Mouse (Mus musculus) hindbrain, embryonic 12.5 days (tissue): Measurements from ENCODE around the gene Meig1. TPM values are rescaled to one million over a fixed set of nuclear protein-coding genes. Genes with fewer than 3 reads are reported as not detected.

ENCODE experiments used
- ATAC-seq: fragments of 200-750 bp; cut with Nextera tagmentation; 2 replicates; pipeline ENCODE4 v1.8.0; 2017; ENCODE audit warnings: moderate TSS enrichment; ENCODE audit not compliant: low FRiP score
- H3K27ac ChIP-seq: fragments of 300-500 bp; sonication (generic); 2 replicates; pipeline ENCODE4 v1.5.1; 2016; ENCODE audit warnings: mild to moderate bottlenecking
- H3K27me3 ChIP-seq: fragments of 300-500 bp; sonication (generic); 2 replicates; pipeline ENCODE4 v1.6.1; 2016; ENCODE audit warnings: mild to moderate bottlenecking
- H3K36me3 ChIP-seq: fragments of 300-500 bp; sonication (generic); 2 replicates; pipeline ENCODE4 v1.6.1; 2016; ENCODE audit warnings: mild to moderate bottlenecking
- H3K4me1 ChIP-seq: fragments of 300-500 bp; sonication (generic); 2 replicates; pipeline ENCODE4 v1.6.1; 2016
- H3K4me2 ChIP-seq: fragments of 300-500 bp; sonication (generic); replicated peaks from 2 replicates; pipeline ENCODE4 v1.6.1; 2016; ENCODE audit warnings: mild to moderate bottlenecking
- H3K4me3 ChIP-seq: fragments of 300-500 bp; sonication (generic); 2 replicates; pipeline ENCODE4 v1.5.1; 2016; ENCODE audit warnings: mild to moderate bottlenecking
- H3K9ac ChIP-seq: fragments of 300-500 bp; sonication (generic); 2 replicates; pipeline ENCODE4 v1.6.1; 2016; ENCODE audit warnings: mild to moderate bottlenecking, moderate library complexity
- H3K9me3 ChIP-seq: fragments of 300-500 bp; sonication (generic); replicated peaks from 2 replicates; pipeline ENCODE4 v1.6.1; 2016; ENCODE audit warnings: mild to moderate bottlenecking
- WGBS: fragments of 180-500 bp; shearing (Covaris S2); methylation state at CpG from one replicate; pipeline ENCODE4 v1.1.7; 2016; 5-methylcytosine and 5-hydroxymethylcytosine counted together
- polyA plus RNA-seq: library from polyadenylated mRNA; unstranded; fragments of >200 nt; fragmentation: Nextera tagmentation; extraction: Ambion mirVana; gene quantifications from 2 replicates; pipeline ENCODE4 v1.2.1, GENCODE M21; 2016

Gene Meig1
- 5.4 and 9.9 TPM in 2 replicates for polyA plus RNA-seq

DNA sequence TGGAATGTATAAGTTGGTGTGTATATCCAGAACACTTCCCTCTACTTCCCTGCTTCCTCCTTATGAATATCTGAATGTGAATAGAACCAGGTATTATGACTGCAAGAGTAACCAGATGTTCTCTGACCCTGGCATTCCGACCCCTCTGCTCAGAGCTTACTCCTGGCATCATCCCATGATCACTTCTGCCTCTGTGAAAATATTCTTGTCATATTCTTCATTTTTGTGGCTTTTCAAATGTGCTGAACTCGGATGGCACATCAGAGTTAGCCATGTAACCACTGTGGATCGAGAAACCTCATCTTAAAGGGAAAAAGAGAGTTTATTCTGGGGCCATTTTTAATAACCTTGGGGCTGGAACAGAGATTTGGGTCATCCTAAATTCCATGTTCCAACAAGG, at the start of gene Meig1:
Meig1 (minus strand) TSS at position 101 of the 400 bp plus-strand sequence.
- H3K27me3 ChIP-seq, result peaks cover 3% of the 10 kb centered on the region; the same call in 1 of the 2 replicates
- no peak within 1 kb of the TSS for H3K27ac ChIP-seq
- no peak within 1 kb of the TSS for H3K9ac ChIP-seq
- 72% methylated on average over 3 of the region's 3 CpGs for WGBS
- no peaks in the 10 kb centered on the region for H3K36me3 ChIP-seq
- peak within 1 kb of the TSS; percentile 91 for H3K4me2 ChIP-seq
- no peaks in the 10 kb centered on the region for H3K9me3 ChIP-seq
- no peak within 1 kb of the TSS for H3K4me3 ChIP-seq
- peaks cover 18% of the 10 kb centered on the region for H3K4me1 ChIP-seq
- no peak for ATAC-seq

DNA sequence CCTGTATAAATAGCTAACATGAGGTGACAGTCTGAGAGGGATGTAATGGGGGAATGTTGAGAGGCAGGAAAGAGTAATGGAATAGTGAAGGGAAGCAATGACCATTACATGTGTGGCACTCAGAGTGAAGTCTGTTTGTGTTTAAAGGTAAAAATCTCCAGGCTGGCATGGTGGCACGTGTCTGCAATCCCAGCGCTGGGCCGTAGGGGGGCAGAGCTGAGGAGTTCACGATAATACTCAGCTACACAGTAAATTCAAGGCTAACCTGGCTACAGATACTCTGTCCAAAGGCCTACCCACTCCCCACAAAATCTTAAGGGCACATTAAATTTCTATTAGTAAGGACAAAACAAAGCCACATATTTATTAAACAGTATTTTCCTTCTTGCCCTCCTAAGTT, 34.1 kb upstream of the Meig1 start:
- H3K9ac ChIP-seq, result no peak overlapping the region
- H3K4me3 ChIP-seq, result no peak overlapping the region
- no peak overlapping the region for H3K4me2 ChIP-seq
- H3K9me3 ChIP-seq, result no peaks in the 10 kb centered on the region
- H3K27ac ChIP-seq, result no peak overlapping the region
- H3K4me1 ChIP-seq, result no peaks in the 10 kb centered on the region
- WGBS, result 77% methylated on average over 4 of the region's 4 CpGs
- H3K36me3 ChIP-seq, result peaks cover 42% of the 10 kb centered on the region
- no peak for ATAC-seq
- H3K27me3 ChIP-seq, result no peaks in the 10 kb centered on the region

DNA sequence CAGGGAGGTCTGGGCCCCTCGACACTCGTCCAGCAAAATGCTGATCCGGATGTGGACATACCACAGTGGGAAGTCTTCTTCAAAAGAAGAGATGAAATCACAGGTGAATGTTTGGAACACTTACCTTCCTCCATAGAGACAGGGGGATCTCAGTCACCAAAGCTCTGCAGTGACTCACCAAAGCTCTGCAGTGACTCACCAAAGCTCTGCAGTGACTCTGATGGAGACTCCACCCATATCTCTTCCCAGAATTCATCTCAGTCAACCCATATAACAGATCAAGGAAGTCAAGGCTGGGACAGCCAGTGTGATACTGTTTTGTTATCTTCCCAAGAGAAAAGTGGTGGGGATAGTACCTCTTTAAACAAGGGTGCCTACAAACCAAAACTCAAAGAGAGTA, 30.6 kb upstream of the Meig1 start:
- WGBS, result 89% methylated on average over 3 of the region's 3 CpGs
- Histone ChIP-seq H3K36me3 (peaks cover 37% of the 10 kb centered on the region), H3K27ac (no peak overlapping the region), H3K27me3 (no peaks in the 10 kb centered on the region), H3K4me1 (no peaks in the 10 kb centered on the region), H3K4me2 (no peak overlapping the region), H3K9ac (no peak overlapping the region), H3K9me3 (no peaks in the 10 kb centered on the region), H3K4me3 (no peak overlapping the region)
- ATAC-seq, result no peak

DNA sequence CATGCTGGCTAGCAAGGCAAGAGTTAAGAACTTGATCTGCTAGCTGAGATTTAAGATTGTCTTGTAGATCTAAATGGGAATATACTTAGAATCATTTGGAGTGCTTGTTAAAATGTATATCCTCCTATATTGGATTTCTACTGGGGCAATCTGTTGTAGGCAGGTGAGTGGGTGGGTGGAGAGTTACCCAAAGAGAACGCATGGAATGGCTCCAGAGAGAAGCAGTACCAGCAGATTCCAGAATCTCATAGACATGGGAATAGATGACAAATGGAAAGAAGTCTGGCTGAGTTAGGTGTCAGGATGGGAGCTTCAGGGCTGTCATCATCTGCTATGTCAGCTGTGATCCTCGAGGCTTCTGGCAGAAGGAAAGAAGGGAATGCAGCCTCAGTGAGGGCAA, 27.0 kb upstream of the Meig1 start:
- Histone ChIP-seq H3K27me3 (no peaks in the 10 kb centered on the region), H3K27ac (no peak overlapping the region), H3K4me3 (no peak overlapping the region), H3K4me1 (no peaks in the 10 kb centered on the region), H3K9me3 (no peaks in the 10 kb centered on the region), H3K9ac (no peak overlapping the region), H3K36me3 (peaks cover 23% of the 10 kb centered on the region), H3K4me2 (no peak overlapping the region)
- 86% methylated on average over 2 of the region's 2 CpGs for WGBS
- ATAC-seq, result no peak

DNA sequence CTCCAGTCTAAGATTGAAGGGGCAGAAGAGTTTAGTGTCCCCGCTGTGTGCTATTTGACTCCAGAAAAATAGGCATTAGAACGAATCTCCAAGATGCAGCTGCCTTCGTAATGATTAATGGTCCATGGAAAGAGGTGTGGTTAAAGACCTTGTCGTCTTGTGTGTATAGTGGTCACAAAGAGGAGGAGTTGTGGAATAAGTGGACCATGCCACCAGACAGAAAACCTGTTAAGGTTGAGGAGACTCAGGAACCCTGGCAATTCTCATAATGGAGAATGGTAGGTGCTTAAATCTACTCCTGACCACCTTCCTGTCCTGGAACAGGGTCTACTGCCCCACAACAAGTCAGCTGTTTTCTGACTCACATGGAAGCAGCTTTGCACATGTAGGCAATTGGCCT, 23.5 kb upstream of the Meig1 start:
- H3K4me3 ChIP-seq, result no peak overlapping the region
- no peak overlapping the region for H3K4me2 ChIP-seq
- H3K9me3 ChIP-seq, result no peaks in the 10 kb centered on the region
- ATAC-seq, result no peak
- 80% methylated on average over 4 of the region's 4 CpGs for WGBS
- H3K4me1 ChIP-seq, result no peaks in the 10 kb centered on the region
- H3K9ac ChIP-seq, result no peak overlapping the region
- H3K36me3 ChIP-seq, result peaks cover 21% of the 10 kb centered on the region
- no peak overlapping the region for H3K27ac ChIP-seq
- H3K27me3 ChIP-seq, result no peaks in the 10 kb centered on the region

DNA sequence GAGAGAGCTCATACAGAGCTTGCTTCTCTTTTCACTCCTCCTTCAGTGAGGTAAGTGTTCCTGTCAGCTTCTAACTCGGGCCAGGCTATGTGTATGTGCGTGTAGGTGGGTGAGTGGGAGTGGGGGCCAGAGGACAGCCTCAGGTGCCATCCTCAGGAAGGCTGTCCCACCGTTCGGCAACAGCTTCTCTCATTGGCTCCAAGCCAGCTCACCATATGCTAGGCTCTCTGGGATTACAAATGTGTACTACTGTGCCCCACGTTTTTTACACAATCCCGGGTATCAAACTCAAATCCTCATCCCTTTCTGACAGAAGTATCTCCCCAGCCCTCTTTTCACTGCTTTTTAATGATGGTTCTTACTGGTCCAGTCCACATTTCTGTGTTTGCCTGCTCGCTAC, 21.8 kb upstream of the Meig1 start:
- 79% methylated on average over 7 of the region's 7 CpGs for WGBS
- no peak overlapping the region for H3K27ac ChIP-seq
- H3K4me2 ChIP-seq, result no peak overlapping the region
- ATAC-seq, result no peak
- no peak overlapping the region for H3K4me3 ChIP-seq
- H3K27me3 ChIP-seq, result no peaks in the 10 kb centered on the region
- H3K36me3 ChIP-seq, result peaks cover 27% of the 10 kb centered on the region
- H3K9ac ChIP-seq, result no peak overlapping the region
- no peaks in the 10 kb centered on the region for H3K9me3 ChIP-seq
- no peaks in the 10 kb centered on the region for H3K4me1 ChIP-seq

DNA sequence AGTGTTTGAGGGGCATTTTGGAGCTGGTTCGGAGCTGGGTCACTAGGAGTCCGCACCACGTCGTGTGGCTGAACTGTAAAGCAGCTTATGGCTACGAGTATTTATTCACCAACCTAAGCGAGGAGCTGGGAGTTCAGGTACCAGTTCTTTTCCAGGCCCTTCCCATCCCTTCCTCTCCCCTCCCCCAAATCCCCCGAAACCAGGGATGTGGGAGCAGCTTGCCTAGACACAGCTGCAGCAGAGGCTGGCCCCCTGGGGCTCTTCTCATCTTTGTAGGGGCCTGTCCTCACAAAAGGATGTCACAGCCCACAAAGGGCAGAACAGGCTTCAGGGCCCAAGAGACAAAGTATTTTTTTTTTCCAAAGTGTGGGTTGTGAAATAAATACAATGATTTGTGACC, 15.5 kb upstream of the Meig1 start:
- Histone ChIP-seq H3K36me3 (peaks cover 28% of the 10 kb centered on the region), H3K9ac (no peak overlapping the region), H3K4me2 (no peak overlapping the region), H3K27me3 (no peaks in the 10 kb centered on the region), H3K4me1 (no peaks in the 10 kb centered on the region), H3K4me3 (no peak overlapping the region), H3K27ac (no peak overlapping the region), H3K9me3 (no peaks in the 10 kb centered on the region)
- no peak for ATAC-seq
- 41% methylated on average over 7 of the region's 7 CpGs for WGBS

DNA sequence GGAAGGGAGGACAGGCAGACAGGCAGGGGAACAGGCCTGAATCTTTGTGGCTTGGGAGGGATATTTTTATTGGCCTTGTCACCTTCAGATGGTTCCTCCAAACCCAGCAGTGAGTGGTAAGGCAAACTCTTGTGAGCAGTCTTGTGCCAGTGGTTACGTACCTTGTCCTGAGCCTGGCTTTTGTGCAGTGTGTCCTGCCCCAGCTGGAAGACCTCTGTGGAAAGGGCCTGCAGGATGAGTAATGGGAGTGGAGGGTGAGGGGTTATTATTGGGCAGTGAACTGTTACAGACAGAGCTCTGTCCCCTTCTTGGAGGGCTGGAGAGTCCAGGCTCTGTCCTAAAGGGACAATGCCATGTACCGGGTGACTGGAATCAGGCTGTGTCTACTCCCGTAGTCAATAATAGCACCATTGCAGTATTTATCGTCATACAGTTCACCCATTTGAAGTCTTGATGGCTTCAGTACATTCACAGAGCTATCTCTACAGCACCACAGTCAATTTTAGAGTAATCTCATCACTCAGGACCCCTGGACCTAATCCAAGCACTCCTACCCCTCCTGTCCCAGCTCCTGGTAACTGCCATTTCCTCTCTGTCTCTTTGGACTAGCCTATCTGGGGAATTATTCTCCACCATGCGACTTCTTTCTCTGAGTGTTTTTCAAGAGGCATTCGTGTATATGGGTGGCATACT, 13.1 kb upstream of the Meig1 start:
- WGBS, result 83% methylated on average over 6 of the region's 6 CpGs
- no peak overlapping the region for H3K9ac ChIP-seq
- H3K36me3 ChIP-seq, result peaks cover 17% of the 10 kb centered on the region
- H3K4me2 ChIP-seq, result no peak overlapping the region
- no peak overlapping the region for H3K27ac ChIP-seq
- H3K4me1 ChIP-seq, result no peaks in the 10 kb centered on the region
- H3K27me3 ChIP-seq, result no peaks in the 10 kb centered on the region
- H3K9me3 ChIP-seq, result no peaks in the 10 kb centered on the region
- H3K4me3 ChIP-seq, result no peak overlapping the region
- ATAC-seq, result no peak

DNA sequence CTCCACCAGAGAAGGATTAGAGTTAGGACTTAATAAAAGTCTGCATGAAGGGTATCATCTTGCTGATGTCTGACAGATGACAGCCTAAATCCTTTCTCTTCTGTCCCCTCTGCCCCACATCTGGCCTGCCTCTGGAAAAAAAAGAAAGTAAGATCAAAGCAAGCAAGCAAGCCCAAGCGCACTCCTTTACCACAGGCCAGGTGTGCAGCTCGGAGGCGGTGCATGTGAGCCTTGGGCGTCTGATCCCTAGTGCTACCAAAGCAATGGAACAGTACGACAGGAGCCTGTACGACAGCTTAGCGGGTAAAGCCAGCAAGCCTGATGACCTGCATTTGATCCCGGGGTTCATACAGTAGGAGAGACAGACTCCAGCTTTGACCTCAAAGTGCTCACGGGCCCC, 8.5 kb upstream of the Meig1 start:
- 90% methylated on average over 9 of the region's 9 CpGs for WGBS

DNA sequence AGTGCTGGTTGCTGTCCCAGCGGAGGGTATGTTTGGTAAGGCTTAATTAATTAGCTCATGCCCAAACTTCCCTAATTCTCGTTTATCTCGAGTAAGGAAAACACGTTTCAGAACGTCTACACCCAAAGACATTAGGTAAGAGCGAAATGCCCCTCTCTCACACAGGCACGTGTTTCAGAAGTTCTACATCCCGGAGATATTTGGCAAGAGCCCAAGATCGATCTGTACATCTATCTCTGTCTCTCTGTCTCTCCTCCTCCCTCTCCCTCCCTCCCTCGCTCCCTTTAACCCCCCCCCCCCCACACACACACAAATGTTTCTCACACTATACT, 2.1 kb upstream of the Meig1 start:
- Histone ChIP-seq H3K4me3 (peak overlapping the region; percentile 74), H3K4me1 (peaks cover 15% of the 10 kb centered on the region), H3K4me2 (peak overlapping the region; percentile 91), H3K27me3 (no peaks in the 10 kb centered on the region), H3K9ac (peak overlapping the region; percentile 73), H3K36me3 (no peaks in the 10 kb centered on the region), H3K9me3 (no peaks in the 10 kb centered on the region), H3K27ac (no peak overlapping the region)
- WGBS, result 15% methylated on average over 9 of the region's 10 CpGs
- ATAC-seq, result peak; percentile 2; the same call in 1 of the 2 replicates

More for the DNA sequence above, 8.5 kb upstream of the Meig1 start:
- no peak overlapping the region for H3K4me2 ChIP-seq
- H3K27me3 ChIP-seq, result no peaks in the 10 kb centered on the region
- H3K4me3 ChIP-seq, result no peak overlapping the region
- no peak overlapping the region for H3K27ac ChIP-seq
- H3K9ac ChIP-seq, result no peak overlapping the region
- no peaks in the 10 kb centered on the region for H3K4me1 ChIP-seq
- H3K36me3 ChIP-seq, result peaks cover 8% of the 10 kb centered on the region
- ATAC-seq, result no peak
- H3K9me3 ChIP-seq, result no peaks in the 10 kb centered on the region

DNA sequence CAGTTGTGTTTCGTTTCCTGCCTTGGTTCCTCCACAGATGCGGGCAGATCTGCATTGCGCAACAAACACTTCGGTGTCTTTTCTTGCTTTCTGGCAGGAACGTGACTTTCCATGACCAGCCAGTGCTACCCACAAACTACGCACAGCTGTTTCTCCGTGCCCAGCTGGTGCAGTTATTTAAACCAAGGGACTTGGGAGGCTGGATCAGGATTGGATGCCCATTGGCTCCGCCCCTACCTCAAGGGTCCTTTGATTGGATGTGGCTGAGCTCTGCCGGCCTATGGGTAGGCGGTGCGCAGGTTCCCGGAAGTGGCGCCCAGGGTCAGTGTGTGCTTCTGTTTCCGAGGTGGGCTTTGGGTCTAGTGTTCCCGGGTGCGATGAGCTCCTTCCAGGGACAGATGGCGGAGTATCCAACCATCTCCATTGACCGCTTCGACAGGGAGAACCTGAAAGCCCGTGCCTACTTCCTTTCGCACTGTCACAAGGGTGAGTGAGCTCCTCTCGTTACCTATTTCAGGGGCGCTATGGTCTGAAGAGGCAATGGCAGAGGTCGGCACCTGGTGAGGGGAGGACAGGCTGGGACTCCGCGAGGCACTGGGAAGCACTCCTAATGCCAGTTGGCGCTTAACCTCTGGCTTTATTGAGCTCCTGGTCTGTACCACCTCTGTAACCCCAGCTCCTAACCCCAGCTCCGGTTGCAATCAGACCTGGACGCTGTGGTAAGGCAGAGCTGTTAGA, 1.6 kb upstream of the Meig1 start, which contains the start of gene Dclre1c:
Dclre1c (plus strand) TSS at position 291 of the 738 bp plus-strand sequence.
- ATAC-seq, result peak; percentile 97
- whole genome bisulfite sequencing, result 1% methylated on average over 29 of the region's 29 CpGs

DNA sequence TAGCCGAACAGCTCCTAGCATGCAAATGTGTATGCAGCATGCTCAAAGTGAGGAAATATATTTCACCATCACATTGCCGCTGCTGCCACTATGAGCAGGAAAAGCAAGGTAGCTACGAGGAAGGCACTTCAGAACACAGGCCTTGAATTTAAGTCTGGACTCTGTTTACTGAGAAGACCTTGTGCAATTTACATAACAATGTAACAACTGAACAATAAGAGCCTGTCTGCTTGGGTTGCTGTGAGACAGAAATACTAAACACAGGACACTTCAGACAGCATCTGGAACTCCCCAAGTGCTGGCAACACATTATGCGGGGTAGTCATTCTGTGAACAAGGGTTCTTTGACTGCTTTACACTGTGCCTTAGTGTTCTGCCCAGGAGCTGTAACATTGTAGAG, 2.3 kb downstream of the Meig1 start:
- no peaks in the 10 kb centered on the region for H3K36me3 ChIP-seq
- H3K4me3 ChIP-seq, result no peak overlapping the region
- peaks cover 12% of the 10 kb centered on the region for H3K27me3 ChIP-seq
- 0 out of 2 replicates have a peak, but pooled peaks have one; percentile 5 for ATAC-seq
- H3K9ac ChIP-seq, result no peak overlapping the region
- H3K4me2 ChIP-seq, result no peak overlapping the region
- peaks cover 18% of the 10 kb centered on the region for H3K4me1 ChIP-seq
- WGBS, result 38% methylated on average over 4 of the region's 4 CpGs
- H3K9me3 ChIP-seq, result no peaks in the 10 kb centered on the region
- H3K27ac ChIP-seq, result peak overlapping the region; percentile 40; the same call in 1 of the 2 replicates

More for the DNA sequence above, 1.6 kb upstream of the Meig1 start, which contains the start of gene Dclre1c:
- no peaks in the 10 kb centered on the region for H3K9me3 ChIP-seq
- no peak within 1 kb of the TSS for H3K27ac ChIP-seq
- peak within 1 kb of the TSS; percentile 73 for H3K9ac ChIP-seq
- no peaks in the 10 kb centered on the region for H3K27me3 ChIP-seq
- peak within 1 kb of the TSS; percentile 91 for H3K4me2 ChIP-seq
- H3K4me1 ChIP-seq, result peaks cover 15% of the 10 kb centered on the region
- H3K36me3 ChIP-seq, result no peaks in the 10 kb centered on the region
- H3K4me3 ChIP-seq, result peak within 1 kb of the TSS; percentile 74
